Mouse (Mus musculus): Measurements from ENCODE around the gene Actn4.
"Not testable (repeated sequence)": the region's sequence is repeated elsewhere in the genome, so short reads cannot be mapped to it uniquely, and the experiment has no call there.

Gene Actn4

GRCm38 (mm10) chr7:28969672-28970394 is 7.7 kb upstream of the Actn4 start:
- DNase-seq (ENCODE audit: low spot score in 2 of 2) = peak in 1 of 2 experiments; percentile 69

GRCm38 (mm10) chr7:28969271-28969670 is 7.1 kb upstream of the Actn4 start:
- no peak for DNase-seq (ENCODE audit: low spot score in 2 of 2)

GRCm38 (mm10) chr7:28968120-28968519 is 6.0 kb upstream of the Actn4 start:
- DNase-seq (ENCODE audit: low spot score in 2 of 2) = not testable (repeated sequence)

DNA sequence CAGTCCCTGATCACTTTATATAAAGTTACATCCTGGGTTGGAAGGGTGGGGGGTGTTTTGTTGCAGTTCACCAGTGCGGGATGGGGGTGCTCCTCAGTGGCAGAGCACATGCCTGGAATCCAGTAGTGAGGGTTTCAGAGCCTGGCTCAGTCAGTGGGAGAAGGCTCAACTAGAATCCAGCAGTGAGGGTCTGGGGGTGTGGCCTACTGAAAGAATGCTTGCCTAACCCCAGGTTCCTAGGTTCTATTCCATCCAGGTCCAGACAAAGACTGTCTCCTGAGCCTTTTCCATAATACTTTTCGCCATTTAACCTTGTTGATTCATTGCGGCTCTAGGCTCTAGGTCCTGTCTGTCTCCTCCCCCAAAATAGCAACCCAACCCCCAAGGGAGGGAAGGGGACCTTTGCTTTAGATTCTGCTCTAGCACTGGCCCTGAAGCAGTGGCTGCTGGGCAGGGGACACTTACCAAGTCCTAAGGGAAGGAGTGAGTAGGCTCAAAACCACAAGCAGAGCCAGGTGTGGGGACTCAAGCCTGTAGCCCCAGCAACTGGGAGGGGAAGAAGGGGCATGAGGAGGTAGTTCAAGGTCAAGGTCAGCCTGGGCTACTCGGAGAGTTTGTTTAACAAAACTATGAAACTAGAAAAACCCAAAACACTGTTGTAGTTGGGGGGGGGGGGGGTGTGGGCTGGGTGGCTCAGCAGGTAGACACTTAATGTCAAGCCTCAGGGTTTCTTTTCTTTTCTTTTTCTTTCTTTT is 4.8 kb upstream of the Actn4 start:
- no peak for DNase-seq (ENCODE audit: low spot score in 2 of 2)

GRCm38 (mm10) chr7:28966181-28966580 is 4.0 kb upstream of the Actn4 start:
- DNase-seq (ENCODE audit: low spot score in 2 of 2) = no peak

DNA sequence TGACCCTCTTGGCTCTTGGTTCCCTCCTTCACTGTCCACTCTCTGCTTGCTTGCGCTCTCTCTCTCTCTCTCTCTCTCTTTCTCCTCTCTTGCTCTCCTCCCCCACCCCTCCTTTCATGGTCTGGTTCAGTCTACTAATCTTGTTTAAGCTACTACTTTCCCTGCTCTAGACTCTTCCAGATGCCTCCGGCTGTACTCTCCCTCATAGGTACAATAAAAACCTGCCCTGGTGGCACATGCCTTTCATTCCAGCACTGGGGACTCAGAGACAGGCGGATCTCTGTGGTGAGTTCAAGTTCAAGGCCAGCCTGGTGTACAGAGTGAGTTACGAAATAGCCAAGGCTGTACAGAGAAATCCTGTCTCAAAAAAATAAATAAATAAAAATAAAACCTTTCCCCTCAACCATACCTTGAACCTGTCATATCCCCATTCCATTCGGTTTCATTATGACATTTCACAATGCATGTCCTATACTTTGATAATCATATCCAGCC is 3.3 kb upstream of the Actn4 start:
- no peak for DNase-seq (ENCODE audit: low spot score in 2 of 2)

DNA sequence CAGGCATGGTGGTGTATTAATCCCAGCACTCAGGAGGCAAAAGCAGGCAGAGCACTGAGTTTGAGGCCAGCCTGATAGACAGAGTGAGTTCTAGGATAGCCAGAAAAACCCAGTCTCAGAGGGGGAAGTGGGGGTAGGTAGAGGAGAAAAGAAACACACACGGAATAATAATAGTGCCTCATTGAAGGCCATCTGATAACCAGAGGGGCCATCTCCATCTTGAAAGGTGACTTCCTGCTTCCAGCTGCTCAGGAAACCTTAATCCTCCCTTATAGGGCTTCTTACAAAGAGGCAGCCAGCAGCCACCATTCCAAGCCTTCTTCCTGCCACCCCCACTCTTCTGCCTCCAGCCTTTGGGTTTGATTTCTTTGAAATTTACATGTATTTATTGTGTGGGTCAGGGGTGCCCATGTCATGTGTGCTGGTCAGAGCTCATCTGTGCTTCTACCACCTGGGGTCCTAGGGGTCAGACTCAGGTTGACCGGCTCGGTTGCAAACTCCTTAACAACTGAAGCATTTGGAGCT is 1.3 kb upstream of the Actn4 start:
- DNase-seq (ENCODE audit: low spot score in 2 of 2) = no peak

GRCm38 (mm10) chr7:28961584-28961926 is 585 bp downstream of the Actn4 start:
- DNase-seq (ENCODE audit: low spot score in 2 of 2) = no peak

DNA sequence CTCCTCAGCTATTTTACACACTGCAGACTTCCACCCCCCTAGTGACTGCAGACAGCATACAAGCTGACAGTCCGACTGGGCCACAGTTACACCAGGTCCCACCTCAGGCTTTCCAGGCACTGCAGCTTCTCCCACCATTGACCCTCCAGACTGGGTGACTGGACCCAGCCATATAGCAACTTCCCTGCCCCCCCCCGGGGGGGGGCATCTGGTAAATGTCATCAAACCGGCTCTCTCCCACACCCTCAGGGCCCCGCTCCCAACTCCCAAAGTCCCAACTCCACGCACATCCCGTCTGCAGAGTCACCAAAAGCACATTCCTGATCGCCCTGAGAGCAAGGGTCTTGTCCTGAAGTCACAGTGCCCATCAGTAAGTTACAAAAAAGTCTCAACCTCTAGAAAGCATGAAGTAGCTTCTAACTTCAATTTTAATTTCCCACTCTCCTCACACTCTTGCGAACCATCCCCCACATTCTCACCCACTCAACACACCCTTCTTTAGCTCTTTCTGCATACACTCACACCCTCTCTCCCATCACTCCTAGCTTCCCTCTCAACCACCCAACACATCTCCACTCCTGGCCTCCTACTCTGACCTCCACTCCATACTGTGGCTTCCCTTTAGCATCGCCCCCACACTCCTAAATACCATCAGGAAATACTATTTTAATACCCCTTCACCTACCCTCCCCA is 1.6 kb downstream of the Actn4 start:
- no peak for DNase-seq (ENCODE audit: low spot score in 2 of 2)

DNA sequence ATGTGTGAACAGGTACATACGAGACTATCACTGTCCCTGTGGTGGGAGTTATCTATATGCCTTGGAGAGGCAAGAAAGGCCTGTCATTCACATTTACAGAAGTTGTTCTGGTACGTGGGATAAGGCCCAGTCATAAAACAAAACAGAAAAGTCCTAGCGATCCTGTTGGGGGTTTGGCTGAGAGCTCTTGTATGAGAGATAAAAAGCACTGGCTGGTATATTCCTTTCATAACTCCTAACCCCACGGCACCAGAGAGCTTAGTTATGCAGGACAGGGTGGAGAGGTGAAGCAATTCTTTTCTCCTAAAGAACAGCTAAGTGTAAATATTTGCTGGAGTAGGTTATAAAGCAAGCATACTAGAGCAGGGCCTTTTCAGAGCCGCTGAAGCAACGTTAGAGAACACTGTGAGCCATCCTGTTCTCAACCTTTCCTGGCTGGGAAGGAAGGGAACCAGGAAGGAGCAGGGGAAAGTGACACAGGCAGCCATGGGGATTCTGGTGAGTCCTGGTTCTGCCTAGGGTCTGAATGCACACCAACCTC is 2.6 kb downstream of the Actn4 start:
- DNase-seq (ENCODE audit: low spot score in 2 of 2) = peak in 1 of 2 experiments; percentile 44

DNA sequence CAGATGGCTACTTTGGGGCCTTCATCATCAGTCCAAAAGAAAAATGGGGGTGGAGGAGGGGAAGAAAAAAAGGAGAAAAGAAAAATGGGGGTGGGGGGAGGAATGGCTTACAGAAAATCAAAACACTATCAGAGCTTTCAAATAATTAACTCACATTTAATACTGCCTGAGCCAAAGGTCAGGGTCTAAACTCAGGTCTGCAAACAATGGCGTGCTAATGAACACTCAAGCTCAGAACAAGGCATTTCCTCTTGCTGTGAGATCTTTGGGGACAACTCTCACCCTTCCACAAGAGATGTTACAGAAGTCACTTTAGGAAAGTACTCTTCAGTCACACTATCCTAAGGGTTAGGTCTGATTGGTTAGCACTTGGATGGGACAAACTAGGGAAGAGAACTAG is 3.4 kb downstream of the Actn4 start:
- no peak for DNase-seq (ENCODE audit: low spot score in 2 of 2)

DNA sequence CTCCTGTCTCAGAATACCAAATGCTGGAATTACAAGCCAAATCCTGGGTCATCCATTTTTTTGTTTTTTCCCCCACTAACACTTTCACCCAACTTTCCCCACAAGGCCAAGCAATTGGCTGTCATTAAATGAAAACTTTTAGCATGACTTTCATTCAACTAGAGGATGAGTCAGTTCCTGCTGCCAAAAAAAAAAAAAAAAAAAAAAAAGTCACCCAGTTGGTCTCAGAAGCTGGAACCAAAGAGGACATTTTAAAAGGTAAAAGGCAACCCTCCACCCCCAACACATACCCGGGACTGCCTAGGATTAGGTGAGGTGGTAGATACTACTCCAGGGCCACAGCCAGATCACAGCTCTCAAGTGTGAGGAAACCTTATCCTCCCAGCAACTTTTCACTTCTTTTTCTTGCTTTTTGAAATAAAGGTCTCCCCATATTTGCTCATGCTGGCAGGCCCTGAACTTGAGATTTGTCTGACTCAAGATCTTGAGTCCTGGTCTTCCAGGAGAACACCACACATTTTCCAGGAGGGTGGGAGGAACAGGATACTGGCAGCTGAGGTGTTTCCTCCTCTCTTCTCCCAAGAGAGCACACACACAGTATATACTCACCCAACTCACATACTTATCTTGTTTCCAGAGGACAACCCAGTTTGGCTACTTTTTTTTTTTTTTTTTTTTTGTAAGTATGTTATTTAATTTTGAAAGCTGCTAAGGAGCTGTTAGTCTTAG is 4.0 kb downstream of the Actn4 start:
- DNase-seq (ENCODE audit: low spot score in 2 of 2) = no peak

- no peak for DNase-seq (ENCODE audit: low spot score in 2 of 2)
Observed at GRCm38 (mm10) chr7:28957286-28957685, 4.9 kb downstream of the Actn4 start.

- no peak for DNase-seq (ENCODE audit: low spot score in 2 of 2)
Observed at GRCm38 (mm10) chr7:28956270-28956669, 5.9 kb downstream of the Actn4 start.

DNA sequence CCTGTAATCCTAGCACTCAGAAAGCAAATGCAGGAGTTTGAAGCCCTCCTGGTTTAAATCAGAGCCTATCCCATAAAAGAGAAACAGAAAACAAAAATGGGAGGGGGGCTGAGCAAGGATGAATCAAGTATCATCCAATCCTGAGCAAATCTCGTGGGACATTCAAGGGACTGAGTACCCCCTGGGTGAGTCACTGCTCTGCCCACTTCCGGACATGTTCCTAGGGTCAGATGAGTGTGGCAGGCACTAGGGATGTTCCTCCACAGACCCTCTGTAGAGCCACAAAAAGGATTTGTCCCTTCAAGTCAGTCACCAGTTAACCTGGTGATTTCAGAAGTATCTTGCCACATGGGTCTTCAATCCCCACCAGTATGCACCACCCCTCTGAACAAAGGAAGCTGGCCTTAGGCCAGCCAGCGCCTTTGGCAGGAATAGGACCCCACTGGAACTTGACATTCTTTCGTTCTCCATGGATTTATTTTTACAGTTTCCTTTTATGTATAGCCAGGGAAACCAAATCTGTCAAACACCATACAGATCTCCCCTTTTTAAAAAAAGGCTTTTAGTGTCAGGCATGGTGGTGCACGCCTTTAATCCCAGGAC is 6.7 kb downstream of the Actn4 start:
- DNase-seq (ENCODE audit: low spot score in 2 of 2) = no peak

GRCm38 (mm10) chr7:28954773-28955172 is 7.4 kb downstream of the Actn4 start:
- no peak for DNase-seq (ENCODE audit: low spot score in 2 of 2)

DNA sequence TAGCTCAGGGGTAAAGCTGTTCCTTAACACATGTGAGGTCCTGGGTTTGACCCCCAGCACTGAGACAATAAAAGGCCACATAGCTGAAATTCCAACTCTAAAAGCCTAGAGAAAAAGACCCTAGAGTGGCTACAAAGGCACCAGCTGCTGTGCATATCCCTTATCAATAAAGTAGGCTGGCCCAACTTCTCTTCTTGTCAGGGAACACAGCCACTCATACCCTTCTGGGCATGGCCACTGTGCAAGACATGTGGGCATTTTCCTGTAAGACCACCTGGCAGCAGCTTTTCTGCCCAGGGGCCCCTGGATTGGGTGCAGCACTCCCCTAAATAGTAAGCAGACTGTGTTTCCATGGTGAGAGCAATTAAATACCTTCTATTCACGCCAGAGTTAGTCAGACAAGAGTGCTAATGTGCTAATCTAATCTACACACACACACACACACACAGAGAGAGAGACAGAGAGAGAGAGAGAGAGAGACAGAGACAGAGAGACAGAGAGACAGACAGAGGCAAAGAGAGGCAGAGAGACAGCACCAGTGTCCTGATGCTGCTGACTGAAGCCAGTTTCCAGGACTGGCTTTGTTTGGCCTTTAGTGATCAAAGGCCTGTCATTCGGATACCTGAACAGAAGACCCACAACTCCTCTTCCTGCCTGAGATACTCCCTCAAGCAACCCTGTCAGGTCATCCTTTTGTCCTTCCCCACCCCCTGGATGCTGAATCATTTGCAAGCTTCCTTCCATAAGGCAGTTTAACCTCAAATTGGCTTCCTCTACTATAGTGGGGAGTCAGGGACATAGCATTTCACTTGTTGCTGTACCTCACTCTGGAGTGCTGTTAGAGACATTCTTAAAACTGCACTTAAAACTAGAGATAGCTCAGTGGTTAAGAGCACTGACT is 8.4 kb downstream of the Actn4 start:
- no peak for DNase-seq (ENCODE audit: low spot score in 2 of 2)

DNA sequence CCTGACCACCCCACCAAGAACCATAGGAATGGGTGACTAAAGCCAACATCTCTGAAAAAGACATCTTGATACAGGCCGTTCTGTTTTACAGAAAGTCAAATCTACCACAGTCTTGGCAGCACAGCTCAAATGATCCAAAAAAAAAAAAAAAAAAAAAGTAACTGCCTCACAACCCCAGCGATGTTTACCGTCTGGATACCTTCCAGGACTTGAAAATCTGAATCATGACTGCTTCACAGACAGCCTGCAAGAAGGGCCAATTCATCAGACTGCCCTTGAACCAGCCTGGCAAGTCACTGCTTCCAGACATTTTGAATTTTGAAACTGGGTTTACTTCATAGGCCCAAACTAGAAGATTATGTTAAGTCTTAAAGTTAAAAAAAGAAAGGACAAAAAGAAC is 9.4 kb downstream of the Actn4 start:
- DNase-seq (ENCODE audit: low spot score in 2 of 2) = peak in 1 of 2 experiments; percentile 44

DNA sequence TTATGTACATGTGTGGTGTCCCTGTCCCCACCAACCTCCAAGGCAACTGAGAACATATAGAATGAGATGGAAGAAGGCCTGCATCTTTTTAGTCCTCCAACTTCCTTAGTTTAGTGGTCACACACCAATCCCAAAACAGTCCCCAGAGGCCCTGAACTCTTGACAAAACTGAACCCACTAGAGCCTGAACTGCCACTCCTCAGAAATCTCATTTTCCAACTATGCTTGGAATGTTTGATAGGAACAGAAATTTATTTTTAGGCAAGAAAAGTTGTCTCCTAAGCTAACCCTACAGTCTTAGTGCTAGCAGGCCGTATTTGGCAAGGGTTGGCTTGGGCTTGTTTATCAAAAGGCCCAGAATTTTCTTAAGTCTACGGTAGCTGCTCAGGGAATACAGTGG is 10.4 kb downstream of the Actn4 start:
- no peak for DNase-seq (ENCODE audit: low spot score in 2 of 2)
